Mouse (Mus musculus) adrenal gland, postnatal 4 days (tissue): ENCODE data around the gene Pgm5. TPM values are rescaled to one million over a fixed set of nuclear protein-coding genes. Genes with fewer than 3 reads are reported as not detected.
A peak's percentile ranks its signal among the peaks of the same experiment; 100 is the strongest.

ENCODE experiments used
- DNase-seq, 2 experiments: peaks; one replicate each; pipeline ENCODE4 v3.0.0; 2021 to 2022; ENCODE audit warnings: low spot score in 2 of 2, mixed read lengths in 2 of 2
- total RNA-seq, 2 experiments: library from RNA; stranded (reverse); gene quantifications; 2 replicates each; pipeline ENCODE4 v1.2.3; 2021

Pgm5 gene
- total RNA-seq, 2 experiments from 2014 or later: 55.4 to 58.0 TPM

DNA sequence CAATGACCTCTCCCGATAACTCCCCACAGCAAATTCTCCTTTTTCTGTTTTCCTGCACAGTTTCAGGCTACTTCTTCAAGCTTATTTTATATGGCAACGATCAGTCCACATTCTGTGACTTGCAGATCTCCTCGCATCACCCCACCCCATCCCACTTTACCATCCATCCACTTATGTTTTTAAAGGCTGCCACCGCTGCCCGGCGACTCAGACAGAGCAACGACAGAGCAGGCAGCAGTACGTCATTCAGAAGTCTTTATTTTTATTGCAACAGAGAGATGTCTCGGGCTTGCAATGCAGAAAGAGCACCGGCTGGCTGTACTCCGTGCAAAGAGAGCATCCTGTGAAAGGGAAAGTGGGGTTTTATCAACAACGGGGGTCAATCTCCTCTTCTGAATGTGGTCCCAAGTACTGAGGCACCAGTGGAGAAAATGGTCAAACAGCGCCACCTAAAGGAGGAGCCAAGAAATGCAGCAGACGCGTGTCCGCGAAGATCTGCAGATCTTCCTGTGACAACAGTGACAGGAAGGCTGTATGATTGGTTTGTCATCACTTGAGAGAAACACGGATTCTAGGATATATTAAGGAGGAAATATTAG, 9.5 kb upstream of the Pgm5 start:
- peak; percentile 27 to 35 for DNase-seq

DNA sequence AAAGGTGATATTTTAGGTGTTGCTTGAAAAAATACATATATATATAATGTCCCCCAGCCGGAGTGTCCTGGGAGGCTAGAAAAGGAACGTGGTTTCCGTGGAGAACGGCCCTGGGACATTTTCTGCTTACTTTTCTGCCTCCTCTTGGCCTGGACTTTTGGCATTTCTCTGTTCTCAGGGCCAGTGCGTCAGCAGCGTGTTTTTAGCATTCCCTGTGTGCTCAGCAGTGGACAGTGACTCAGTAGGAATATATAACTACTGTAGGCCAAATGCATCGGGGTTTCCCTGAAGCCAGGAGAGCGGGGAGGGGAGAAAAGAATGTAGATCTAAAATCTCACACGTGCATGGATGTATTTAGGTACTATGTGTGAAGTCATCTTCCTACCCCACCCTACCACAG, 3.8 kb upstream of the Pgm5 start:
- DNase-seq: no peak

DNA sequence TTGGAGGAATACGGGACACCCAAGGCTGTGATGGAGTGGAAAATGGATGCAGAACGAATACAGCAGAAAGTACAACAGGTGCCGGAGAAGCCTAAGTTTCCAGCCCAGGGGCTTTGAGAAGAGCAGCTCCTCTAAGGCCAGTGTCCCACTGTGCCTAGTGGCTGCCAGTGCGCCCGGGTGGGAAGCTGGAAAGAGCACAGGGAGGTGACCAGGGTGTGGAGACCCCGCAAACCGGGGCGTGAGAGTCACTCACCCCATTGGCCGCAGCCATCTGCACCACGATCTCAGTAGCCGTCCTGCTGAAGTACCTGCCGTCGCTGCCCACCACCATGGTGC, 411 bp downstream of the Pgm5 start:
- DNase-seq: peak in 1 of 2 experiments; percentile 7

DNA sequence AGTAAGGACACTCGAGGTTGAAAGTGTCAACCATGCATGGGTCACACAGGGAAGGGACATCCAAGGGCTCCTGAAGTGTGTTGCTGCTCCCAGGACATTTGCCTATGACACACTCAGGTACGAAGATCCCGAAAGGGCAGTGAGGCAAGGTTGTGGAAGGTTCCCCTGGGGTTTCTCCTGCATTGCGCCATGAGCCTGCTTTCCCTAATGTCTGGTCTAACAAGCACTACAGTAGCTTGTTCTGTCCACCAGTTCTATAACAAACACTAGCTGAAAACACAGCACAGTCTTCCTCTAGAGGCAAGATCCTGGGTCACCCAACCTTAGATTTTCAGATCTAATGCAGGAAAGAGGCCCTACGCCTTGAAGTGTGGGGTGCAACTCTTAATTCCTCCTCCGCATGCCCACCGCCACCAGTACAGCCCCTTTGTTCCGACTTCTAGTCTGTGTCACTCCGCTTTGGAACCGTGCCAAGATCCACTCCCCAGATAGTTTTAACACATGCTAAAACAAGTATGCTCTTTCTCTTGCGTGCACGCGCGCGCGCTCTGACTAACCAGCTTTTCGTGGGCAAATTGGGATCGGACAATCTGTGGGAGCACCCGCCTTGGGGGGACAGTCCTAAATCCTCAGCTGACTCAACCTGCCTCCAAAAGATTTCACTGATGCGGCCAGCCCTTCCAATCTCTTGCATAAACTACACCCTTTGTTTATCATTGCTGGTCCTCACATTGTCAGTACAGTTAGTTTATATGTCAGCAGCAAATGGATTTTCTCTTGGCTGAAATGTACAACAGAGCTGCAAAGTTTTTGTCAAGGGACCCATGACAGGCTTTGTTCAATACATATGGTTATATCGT, 10.0 kb downstream of the Pgm5 start:
- DNase-seq: no peak

DNA sequence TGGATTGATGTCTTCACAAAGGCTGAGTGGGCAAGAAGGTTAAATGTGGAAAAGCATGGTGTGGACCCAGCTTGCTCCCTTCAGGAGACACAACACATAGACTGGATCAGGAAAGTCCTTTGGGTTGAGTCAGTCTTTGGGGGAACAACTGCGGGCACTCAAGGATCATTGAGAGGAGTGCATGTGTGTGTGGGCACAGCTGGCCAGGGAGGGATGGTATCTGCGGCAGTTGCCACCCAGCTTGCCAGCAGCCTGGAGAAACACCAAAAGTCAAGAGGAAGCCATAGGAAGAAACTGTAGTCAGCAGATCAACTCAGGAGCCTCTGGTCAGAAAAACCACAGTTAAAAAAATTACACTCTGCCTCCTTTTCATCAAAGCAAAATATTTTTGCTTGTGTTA, 12.8 kb downstream of the Pgm5 start:
- no peak for DNase-seq

DNA sequence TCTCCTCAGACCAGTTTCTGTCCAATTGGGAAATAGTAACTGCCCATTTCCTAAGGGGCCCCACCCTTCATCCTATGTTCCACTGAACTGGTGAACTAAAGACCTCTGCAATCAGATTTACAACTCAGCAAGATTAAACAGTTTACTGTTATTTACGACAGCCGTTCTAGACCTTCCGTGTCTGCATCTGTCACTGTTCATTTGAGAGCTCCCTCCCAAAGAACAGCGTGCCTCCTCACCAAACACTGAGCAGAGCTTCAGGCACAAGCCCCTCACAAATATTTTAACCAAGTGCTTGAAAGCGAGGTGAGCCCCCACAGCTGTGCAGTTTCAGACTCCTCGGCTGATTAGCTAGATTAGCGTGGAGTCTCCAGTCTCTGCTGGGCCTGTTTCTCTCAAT, 13.3 kb downstream of the Pgm5 start:
- no peak for DNase-seq

DNA sequence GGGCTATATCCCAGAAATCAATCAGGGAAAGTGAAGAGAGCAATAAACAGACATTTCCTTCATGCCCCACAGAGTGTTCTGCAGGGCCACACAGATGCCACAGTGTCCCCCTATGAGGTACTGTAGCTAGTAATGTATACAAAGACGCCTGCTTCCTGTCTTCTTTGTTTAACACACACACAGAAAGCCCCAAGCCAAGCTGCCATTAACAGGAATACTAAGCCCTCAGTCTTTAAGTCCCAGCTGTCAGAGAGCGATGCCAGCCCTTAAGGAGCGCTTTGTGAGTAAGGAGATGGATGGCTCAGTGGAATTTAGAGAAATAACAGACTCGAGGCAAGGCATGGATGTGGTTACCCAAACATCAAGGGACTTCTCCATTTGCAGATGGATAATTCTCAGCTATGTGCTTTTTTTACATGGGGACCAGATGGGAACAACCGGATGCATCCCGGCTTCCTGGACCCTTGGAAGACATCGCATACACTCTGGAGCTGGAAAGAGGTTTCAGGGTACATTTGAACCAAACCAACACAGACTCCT, 16.6 kb downstream of the Pgm5 start:
- DNase-seq: no peak

DNA sequence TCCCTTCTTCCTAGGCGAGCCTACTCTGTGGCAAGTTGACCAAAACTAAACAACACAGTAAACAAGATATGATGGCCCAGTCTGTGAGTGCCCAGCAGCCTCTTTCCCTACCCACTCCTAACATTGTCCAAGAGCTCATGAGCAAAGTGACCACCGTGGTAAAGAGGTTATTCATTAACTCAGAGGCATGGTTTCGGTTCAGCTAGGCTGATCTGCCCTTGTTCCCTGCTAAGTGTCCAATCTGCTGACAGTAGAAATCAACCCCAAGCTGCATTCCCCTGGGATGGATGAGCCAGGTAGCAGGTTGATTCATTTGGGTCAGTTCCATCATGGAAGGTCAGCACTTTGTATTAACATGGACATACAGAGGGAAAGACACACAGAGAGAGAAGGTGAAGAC, 19.6 kb downstream of the Pgm5 start:
- no peak for DNase-seq

DNA sequence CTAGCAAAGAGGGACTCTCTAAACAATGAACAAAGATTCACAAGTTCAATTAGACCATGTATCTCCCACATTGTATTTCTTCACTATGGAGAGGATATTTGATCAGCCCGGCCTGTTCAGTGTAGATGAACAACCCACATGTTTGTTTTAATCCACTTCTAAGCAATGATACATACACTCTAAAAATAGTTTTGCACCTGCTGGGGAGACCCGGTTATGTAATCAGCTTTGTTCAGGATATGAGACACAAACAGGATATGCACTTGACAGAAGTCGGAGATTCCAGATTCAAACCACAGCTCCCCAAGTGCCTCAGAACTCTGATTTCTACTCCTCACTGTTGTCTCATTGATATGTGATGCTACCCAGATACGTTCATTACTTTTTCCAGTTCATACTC, 37.1 kb downstream of the Pgm5 start:
- no peak for DNase-seq

DNA sequence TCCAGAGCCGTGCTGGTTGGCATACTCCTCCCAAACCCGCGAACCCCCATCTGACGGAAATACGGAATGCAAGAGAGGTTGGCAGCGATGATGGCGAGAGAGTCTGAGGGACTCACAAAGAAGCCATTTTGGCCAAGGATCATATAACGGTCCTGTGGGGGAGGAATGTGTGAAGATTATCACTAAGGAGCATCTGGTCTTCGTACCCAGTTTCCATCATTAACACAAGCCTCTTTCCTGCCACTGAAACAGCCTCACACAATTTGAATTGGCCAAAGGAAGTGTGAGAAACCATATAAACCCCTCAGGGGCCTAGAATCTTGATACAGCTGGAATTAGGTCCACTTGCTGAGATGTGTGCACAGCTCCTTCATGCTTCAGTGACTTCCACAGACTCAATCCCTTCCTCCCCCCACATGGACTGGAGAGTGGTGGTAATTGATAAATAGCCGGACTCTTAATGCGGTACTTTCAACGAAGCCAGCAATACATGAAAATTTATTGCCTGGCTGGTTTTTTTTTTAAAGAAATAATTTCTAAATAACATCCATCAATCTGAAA, 45.9 kb downstream of the Pgm5 start:
- no peak for DNase-seq

DNA sequence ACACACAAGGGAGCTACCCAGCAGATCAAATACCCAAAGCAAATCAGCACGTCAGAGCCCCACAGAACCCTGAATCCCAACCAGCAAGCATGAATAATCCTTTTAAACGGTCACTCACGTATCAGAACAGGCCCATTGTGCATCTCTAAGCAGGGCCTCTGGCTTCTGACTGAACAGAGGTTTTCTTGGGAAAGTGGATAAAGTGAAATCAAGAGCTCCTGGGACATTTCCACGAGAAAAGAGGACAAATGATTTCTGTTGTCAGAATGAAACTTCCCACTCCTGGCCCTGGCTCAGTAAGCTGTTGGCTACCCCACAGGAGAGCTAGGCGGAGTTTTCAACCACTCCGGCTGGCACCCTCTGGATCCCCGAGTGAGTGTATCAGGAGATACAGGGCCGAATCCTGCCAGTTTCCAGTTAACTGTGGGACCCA, 48.8 kb downstream of the Pgm5 start:
- no peak for DNase-seq

DNA sequence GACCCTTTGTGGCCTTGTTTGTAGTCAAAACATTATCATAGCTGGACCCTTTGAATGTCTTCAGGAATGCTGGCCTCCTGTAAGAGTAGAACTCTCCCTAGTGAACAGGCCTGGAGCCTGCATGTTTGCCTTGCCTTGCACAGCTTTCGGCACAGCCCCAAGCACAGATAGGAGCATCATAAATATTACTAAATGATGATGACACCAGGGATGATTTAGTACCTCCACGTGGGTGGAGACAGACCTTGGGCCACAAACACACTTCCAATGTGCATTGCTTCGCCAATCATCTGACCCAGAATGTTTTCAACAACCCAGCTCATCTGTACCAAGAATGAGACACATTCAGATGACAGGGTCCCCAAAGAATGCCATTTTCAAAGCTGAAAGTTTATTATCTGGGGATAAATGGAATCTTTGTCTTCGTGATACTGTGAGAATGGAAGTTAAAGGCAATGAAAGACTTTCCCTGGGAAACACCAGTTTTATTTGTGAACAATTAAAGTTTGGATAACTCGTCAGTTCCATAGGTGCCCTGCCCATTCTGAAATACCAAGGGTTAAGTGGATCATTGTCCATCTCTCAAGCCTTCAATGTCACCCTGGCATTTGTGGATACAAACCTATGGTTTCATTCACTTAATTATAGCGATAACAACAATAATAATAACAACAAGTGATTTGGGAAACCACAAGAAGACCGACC, 49.4 kb downstream of the Pgm5 start:
- peak; percentile 5 to 19 for DNase-seq

DNA sequence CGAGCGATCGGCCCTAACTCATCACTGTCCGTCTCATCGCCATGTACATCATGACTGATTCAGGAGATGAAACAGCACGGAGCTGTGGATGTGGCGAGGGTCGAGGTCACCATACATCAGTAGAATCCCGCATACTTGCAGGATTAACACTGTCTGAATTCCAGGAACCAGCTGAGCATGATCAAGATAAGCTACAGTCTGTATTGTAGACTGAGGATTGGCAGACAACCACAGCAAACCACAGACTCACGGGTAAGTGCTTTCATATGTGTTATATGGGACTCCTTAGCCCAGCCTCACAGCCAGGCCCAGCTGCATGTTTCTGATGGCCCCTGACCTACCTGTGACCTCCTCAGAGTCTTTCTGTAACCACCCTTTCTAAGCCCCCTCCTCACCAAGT, 50.2 kb downstream of the Pgm5 start:
- DNase-seq: no peak

DNA sequence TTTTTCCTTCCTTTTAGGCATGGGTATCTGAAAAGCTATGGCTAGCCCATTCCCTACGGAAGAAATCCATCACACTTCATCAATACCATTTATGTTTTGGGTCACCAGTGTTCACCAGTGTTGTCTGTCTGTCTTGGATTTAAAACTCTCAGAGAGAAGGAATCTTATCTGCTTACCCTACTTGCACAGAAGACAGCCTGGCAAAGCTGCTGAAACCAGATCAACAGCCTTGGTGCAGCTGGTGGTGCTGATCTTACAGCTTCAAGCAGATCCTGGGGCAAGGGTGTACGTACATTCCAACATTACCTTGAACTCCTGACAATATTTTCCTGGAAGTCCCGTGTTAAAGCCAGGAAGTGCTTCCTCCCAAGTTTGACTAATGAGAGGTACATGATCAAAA, 55.6 kb downstream of the Pgm5 start:
- DNase-seq: no peak

DNA sequence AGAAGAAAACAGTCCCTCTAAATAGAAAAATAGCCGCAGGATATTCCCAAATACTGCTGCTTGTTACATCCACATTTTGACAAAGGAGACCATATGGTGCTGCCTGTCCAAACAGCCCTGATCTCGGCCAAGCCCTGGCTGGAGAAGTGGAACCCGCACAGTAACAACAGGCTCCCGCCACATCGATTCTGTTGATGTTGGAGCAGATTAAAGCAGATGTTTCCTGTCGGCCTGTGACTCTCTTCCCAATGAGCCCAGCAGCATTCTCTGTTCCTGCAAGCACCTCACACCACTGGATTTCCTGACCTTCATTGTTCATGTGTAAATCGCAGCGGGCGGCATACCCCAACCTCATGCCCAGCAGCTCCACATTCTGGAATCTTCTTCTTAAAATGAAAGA, 64.0 kb downstream of the Pgm5 start:
- DNase-seq: no peak

DNA sequence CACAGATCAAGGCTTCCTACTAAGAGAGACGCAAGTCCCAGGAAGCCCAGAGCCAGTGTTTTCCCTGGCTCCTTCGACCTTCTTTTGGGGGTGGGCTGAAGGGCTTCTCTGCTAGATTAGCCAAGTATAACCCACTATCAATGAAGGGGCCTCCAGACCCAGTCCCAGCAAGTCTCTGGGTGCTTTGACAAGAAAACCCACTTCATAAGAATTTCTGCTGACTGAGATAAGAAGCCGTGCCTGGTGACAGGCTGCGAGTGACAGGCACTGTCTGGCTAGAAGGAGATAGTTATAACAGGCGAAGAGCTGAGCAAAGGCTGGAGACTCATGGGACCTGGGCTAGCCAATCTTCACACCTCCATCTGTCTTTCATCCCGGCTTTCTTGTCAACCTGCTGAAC, 67.3 kb downstream of the Pgm5 start:
- DNase-seq: no peak

DNA sequence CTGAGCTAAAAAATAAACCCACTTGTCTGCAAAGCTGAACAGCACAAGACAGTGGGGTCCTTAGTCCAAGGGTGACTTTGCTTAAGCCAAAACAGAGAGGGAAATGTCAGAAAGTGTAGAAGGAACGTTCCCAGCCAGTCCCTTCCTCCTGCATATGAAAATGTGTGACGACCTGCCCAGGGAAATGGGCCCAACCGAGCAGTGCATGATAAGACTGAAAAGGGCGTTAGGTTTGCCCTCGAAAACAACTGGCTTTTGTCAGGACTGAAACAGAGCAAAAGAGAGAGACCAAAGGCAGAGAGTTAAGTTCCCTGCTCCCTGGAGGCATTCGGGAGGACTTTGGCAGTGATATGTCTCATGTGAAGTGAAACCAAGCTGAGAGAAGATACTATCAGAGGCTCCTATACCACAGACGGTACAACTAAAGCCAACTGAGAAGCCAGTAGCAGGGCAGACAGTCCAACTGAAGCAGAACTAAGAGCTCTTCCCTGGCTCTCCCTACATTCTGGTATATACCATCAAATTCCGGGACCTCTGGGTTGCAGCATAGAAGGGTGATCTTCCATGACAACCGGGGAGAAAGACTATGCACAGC, 68.0 kb downstream of the Pgm5 start:
- DNase-seq: no peak

DNA sequence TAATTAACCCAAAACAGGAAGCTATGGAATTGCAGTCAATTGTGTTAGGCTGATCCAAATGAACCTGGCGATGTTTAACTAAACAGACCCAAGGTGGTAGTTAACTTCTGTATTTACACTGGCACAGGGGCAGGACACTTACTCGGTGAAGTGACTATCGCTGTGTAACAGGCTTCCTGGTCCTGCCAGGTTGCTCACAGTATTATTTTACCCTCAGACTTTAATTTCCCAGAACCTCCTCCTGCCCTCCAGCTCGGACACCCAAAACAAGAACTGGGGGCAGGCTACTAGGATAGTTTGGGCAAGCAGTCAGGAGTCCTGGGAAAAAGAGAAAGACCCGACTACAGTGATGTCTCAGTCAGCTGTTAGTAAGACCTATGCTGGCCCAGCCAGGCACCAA, 68.8 kb downstream of the Pgm5 start:
- DNase-seq: no peak

DNA sequence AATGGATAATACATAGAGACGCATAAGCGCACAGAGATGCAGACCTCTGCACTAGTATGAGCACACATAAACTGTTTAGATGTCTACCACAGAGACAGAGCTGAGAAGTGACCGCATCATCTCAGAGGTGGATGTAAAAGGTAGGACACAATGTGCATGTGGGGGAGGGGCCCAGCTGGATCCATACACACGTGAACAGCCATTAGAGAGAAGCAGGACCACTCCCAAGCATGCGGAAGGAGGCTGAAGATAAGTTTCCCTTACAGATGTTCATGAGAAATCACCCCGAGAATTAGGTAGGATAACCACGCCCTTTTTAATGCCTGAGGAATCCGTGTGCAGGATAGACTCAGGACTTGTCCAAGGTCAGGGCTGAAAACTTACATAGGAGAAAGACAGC, 75.8 kb downstream of the Pgm5 start:
- no peak for DNase-seq

DNA sequence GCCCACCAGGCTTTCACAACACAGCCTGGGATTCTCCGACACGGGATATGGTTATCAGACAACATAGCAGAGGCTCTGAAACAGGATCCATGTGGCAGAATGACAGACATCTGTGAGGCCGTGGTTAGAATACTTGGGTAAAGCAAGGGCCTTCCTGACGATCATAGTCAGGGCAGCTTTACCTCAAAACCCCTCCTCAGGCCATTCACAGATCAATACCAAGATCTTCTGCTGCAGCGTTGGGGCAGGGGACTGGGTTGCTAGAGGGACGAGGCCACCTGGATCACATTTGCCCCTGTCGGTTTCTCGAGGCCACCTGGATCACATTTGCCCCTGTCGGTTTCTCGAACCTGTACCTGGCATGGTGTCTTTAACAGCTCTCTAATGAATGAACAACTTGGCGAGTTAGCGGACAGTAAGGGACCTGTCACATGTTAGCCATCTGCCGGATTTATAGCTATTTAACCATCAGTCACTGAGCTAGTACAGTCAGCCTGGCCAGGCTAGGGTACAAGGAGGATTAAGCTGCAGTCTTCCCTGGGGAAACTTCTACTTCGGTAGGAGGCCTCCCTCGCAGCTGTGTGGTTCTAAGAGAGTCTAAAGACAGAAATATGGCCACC, 76.5 kb downstream of the Pgm5 start:
- no peak for DNase-seq

DNA sequence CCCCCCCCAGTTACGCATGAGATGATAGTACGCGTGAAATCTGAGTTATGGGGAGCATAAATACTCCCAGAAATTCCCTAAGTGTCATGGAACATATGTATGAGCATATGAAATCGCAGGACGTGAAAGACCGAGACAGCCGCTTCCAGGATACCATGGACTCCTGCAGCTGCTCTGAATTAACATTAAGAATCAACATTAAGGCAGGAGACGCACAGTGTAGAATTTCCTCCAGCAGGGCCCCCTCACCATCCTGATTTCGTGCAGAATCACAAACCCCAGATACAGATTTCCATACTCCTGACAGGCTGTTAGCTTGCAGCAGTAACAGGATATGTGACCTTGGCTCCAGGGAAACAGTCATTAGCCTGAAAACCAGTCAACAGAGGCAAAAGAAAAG, 77.9 kb downstream of the Pgm5 start:
- DNase-seq: no peak
